Mouse (Mus musculus) macrophage (primary cell): ENCODE measurements around the gene Abhd16b. TPM values are rescaled to one million over a fixed set of nuclear protein-coding genes. Genes with fewer than 3 reads are reported as not detected.
A peak's percentile ranks its signal among the peaks of the same experiment; 100 is the strongest.

Experiments
- H3K27ac ChIP-seq: fragments of 350-480 bp; formaldehyde crosslinking; 2 replicates; pipeline ENCODE4 v1.9.0; 2021
- H3K36me3 ChIP-seq: fragments of 350-480 bp; formaldehyde crosslinking; 2 replicates; pipeline ENCODE4 v1.9.0; 2021; ENCODE audit errors: inconsistent target
- H3K4me3 ChIP-seq: fragments of 350-480 bp; formaldehyde crosslinking; 2 replicates; pipeline ENCODE4 v1.9.0; 2021; ENCODE audit errors: inconsistent target
- H3K79me2 ChIP-seq: fragments of 350-480 bp; formaldehyde crosslinking; 2 replicates; pipeline ENCODE4 v1.9.0; 2021; ENCODE audit errors: inconsistent target
- WGBS: methylation state at CpG from one replicate; pipeline ENCODE4 v1.1.7; 2026; ENCODE audit warnings: inconsistent platforms; ENCODE audit not compliant: missing documents; 5-methylcytosine and 5-hydroxymethylcytosine counted together
- polyA plus RNA-seq: library from polyadenylated mRNA; stranded (reverse); fragments of 250-400 nt; gene quantifications from 3 replicates; pipeline ENCODE4 v1.2.4, GENCODE M21; 2018; ENCODE audit warnings: inconsistent platforms

The Abhd16b gene
- polyA plus RNA-seq, 1 experiment from 2014 or later, result not detected

DNA sequence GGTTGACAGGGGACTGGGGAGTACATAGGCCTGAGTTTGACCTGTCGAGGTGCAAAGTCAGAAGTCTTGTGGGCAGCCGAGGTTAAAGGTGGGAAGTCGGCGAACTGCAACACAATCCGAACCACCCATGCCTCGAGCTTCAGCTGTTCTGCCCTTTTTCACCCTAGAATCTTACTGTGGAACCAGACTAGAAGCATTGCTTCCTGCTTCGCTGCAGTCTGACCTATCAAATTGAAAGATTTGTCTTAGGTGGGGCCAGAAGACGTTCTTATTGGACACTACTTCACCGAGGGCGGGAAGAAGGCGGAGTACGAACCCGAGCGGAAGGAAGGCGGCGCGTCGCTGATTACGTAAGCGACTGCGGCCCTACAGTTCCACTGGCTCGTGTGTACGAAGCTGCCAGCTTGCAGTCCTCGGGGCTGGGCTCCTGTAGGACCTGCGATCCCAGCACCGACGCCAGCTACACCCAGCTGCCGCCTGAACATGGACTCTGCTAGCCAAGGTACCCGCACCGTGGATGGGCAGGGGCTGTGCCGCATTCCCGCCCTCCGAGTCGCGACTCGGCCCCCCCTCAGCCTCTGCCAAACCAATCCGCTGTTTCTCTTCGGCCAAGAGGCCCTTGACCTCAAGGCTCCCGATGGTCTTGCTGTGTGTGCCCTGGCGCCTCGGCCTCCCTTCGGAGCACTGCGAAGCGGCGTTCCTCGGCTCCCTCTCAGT, 4.0 kb downstream of the Abhd16b start, which contains the start of gene Tpd52l2:
TSS of gene Tpd52l2 (plus strand) at position 312 of the 717 bp plus-strand sequence.
- H3K4me3 ChIP-seq, result peak within 1 kb of the TSS; percentile 86
- H3K27ac ChIP-seq, result peak within 1 kb of the TSS; percentile 70
- H3K36me3 ChIP-seq, result peaks cover 23% of the 10 kb centered on the region
- peaks cover 41% of the 10 kb centered on the region for H3K79me2 ChIP-seq
- WGBS, result under 1% methylated on average over 46 of the region's 46 CpGs

DNA sequence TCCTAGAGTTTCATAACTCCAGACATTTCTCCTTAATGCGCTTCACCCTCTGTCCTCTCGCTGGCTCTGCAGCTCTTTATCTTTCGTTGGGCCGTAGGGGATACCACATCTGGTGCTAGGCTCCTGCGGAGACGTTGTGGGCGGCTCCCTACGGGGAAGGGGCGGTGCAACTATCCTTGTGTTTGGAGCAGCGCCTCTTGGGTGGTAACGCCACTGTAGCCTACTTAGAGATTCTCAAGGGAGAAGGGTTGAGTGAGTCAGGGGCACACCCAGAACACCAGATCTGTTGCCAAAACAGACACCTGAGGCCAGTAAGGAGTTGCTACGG, 4.5 kb downstream of the Abhd16b start:
- H3K4me3 ChIP-seq, result peak overlapping the region; percentile 86
- 2% methylated on average over 12 of the region's 12 CpGs for WGBS
- H3K79me2 ChIP-seq, result peaks cover 44% of the 10 kb centered on the region
- H3K36me3 ChIP-seq, result peaks cover 28% of the 10 kb centered on the region
- peak overlapping the region; percentile 70 for H3K27ac ChIP-seq

DNA sequence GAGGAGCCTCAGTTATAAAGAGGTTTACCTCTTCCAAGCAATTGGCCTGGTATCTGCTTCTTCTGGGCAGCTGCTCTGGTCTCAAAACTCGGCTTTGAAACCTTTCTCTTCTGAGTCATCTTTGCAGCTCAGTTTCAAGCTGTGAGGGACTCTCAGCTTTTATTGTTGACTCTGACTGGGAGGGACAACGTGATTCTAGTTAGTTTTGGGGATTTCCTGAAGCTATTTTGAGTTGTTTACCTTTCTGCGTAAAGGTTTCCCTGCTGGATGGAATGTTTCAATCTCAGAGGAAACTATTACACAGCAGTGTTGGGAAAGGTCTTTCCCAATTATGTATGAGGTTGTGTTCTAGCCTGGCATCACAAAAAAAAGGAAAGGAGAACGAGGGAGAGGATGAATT, 5.6 kb downstream of the Abhd16b start:
- no peak overlapping the region for H3K27ac ChIP-seq

DNA sequence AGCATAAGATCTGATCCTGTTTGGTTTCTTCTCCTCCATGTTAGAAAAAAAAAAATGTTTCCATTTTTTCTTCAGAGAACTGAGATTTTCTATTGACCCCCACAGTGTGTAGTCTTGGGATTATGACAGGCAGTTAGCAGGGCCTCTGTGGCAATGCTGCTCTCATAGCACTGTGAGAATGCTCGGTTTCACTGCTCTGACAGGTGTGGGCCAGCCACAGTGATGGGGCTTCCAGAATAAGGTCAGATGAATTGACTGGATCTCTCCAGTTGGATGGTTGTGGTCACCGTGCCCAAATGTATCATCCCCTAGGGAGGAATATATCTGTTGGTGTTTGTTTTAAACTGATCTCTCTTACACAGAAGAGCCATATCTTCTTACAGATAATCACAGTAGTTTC, 16.2 kb downstream of the Abhd16b start:
- no peaks in the 10 kb centered on the region for H3K79me2 ChIP-seq
- no peak overlapping the region for H3K4me3 ChIP-seq
- no peak overlapping the region for H3K27ac ChIP-seq
- peaks cover 78% of the 10 kb centered on the region for H3K36me3 ChIP-seq
- WGBS, result 91% methylated on average over 2 of the region's 2 CpGs

More for the DNA sequence above, 5.6 kb downstream of the Abhd16b start:
- Histone ChIP-seq H3K4me3 (no peak overlapping the region), H3K36me3 (peaks cover 39% of the 10 kb centered on the region), H3K79me2 (peaks cover 46% of the 10 kb centered on the region)
- WGBS, result 75% methylated on average over 4 of the region's 4 CpGs

DNA sequence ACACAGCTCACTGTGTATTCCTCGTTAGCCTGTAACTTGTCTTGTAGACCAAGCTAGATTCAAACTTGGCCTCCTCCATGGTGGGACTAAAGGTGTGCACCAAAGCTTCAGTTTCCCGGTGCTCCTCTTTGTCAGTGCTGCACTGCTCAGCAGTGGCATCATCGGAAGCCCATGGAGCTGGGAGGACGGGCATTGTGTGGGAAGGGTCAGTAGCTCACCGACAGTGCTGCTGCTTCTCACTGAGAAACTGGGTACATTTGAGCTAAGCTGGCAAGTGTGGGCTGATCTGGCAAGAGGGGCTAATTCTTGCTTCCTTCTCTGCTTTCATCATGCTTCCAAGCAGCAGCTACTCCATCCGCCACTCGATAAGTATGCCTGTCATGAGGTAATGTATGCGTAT, 18.2 kb downstream of the Abhd16b start:
- Histone ChIP-seq H3K27ac (no peak overlapping the region), H3K79me2 (no peaks in the 10 kb centered on the region), H3K36me3 (peaks cover 85% of the 10 kb centered on the region), H3K4me3 (no peak overlapping the region)
- 90% methylated on average over 7 of the region's 8 CpGs for whole genome bisulfite sequencing

DNA sequence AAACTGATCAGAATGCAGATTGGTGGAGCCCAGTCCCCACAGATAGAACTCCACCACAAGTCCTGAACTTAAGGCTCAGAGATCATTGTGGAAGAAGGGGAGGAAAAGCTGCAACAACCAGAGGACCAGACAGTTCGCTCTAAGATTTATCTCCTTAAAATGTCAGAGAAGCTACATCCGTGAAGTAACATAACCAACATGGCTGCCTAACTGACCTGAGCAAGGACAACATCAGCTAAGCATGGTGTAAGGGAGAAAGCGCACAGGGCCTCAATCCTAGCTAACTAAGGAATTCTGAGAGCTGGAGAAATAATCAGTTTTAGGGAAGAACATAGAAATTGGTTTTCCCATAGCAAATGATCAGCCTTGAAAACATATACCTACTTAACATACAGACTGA, 26.2 kb downstream of the Abhd16b start:
- H3K79me2 ChIP-seq, result peaks cover 35% of the 10 kb centered on the region
- H3K36me3 ChIP-seq, result peaks cover 28% of the 10 kb centered on the region; the same call in 1 of the 2 replicates
- peak overlapping the region; percentile 65 for H3K4me3 ChIP-seq
- WGBS, result 82% methylated on average over 3 of the region's 3 CpGs
- H3K27ac ChIP-seq, result peak overlapping the region; percentile 84

DNA sequence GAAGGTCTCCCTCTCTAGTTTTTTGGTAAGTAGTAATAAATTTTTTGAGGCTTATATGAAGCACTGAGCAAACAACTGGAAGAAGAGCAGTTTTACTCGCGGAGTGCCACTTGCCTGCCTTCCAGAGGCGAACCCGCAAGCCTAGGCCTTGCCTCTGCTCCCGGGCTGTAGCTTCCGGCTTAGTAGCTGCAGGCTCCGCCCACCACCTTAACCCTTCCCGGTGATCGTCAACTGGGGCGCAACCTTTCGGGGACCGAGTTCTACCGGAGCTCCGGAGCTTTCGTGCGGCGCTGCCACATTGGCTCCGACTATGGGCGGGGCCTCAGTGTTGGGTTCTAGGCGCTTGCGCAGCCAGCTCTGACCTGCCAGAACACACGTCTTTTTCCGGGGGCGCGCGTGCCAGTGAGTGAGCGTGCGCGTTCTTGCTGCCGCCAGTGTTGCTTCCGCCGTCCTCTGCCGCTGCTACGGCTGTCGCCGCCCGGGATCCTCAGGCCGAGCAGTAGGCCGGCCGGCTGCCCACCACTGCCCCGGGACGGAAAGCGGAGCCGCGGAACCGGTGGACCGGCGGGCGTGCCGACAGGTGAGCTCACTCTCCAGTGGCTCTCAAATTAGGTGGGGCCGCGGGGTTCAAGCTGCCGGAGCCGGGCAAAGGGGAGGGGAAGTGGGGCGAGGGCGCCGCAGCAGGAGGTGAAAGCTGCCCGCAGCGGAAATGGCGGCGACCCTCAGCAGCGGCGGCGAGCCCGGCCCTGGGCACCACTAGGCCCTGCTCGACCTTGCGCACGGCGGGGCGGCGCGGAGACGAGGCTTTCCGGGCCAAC, 27.3 kb downstream of the Abhd16b start, which contains the start of gene Dnajc5:
TSS of gene Dnajc5 (plus strand) at position 368 of the 818 bp plus-strand sequence.
- WGBS, result 1% methylated on average over 67 of the region's 74 CpGs
- peaks cover 21% of the 10 kb centered on the region; the same call in 1 of the 2 replicates for H3K36me3 ChIP-seq

DNA sequence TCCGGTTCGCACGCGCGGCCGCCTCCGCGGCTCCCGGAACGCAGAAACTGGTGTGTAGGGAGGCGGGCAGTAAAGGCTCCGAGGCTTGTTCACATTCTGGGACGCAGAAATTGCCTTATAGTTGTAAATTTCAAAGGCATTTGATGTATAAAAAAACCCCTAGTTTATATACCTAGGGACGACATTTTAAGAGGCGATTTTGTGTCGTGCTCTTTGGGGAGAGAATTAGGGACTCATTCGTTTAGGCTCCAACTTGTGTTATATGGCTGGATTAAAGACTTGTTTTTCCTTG, 27.9 kb downstream of the Abhd16b start:
- Histone ChIP-seq H3K4me3 (peak overlapping the region; percentile 69), H3K27ac (peak overlapping the region; percentile 40; the same call in 1 of the 2 replicates), H3K36me3 (0 out of 2 replicates have a peak, but pooled peaks cover 16% of the 10 kb centered on the region), H3K79me2 (peaks cover 51% of the 10 kb centered on the region)
- 0% methylated on average over 17 of the region's 17 CpGs for WGBS

More for the DNA sequence above, 27.3 kb downstream of the Abhd16b start, which contains the start of gene Dnajc5:
- Histone ChIP-seq H3K4me3 (peak within 1 kb of the TSS; percentile 69), H3K27ac (peak within 1 kb of the TSS; percentile 84), H3K79me2 (peaks cover 46% of the 10 kb centered on the region)

DNA sequence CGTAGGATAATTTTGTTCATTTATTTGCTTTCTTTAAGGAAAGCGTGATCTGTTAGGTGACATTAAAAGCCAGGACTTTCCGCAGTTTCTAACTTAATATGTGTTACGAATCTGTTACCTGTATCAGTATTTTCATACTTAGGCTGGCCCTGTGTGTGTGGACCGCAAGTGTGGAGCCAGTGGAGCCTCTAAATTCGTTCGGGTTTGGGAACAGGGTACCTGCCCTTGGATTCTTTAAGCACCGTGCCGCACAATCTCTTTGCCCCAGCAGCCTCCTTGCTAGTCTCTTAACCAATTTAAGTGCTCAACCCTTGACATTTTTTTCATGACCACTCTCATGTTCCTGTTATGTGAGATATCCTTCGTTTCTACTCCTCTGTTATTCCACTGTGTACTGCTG, 28.5 kb downstream of the Abhd16b start:
- 55% methylated on average over 10 of the region's 10 CpGs for WGBS
- Histone ChIP-seq H3K27ac (peak overlapping the region; percentile 40; the same call in 1 of the 2 replicates), H3K4me3 (peak overlapping the region; percentile 69), H3K79me2 (peaks cover 58% of the 10 kb centered on the region), H3K36me3 (0 out of 2 replicates have a peak, but pooled peaks cover 10% of the 10 kb centered on the region)

DNA sequence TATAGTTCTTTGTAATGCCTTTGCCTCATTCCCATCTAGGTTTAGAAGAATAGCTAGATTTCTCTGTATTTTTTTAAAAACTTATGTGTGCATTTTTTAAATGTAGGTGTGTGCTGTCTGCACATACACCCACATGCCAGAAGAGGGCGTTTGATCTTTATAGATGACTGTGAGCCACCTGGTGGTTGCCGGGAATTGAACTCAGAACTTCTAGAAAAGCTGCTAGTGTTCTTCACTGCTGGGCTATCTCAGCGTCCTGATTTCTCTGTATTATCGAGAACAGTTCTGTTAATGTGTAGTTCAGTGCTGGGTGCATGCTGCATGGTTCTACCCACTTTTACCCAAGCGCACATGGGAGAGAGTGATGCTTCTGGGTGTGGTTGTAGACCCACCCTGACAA, 29.8 kb downstream of the Abhd16b start:
- H3K27ac ChIP-seq, result no peak overlapping the region
- H3K36me3 ChIP-seq, result no peaks in the 10 kb centered on the region
- 59% methylated on average over 5 of the region's 5 CpGs for WGBS
- peaks cover 71% of the 10 kb centered on the region for H3K79me2 ChIP-seq
- H3K4me3 ChIP-seq, result no peak overlapping the region

DNA sequence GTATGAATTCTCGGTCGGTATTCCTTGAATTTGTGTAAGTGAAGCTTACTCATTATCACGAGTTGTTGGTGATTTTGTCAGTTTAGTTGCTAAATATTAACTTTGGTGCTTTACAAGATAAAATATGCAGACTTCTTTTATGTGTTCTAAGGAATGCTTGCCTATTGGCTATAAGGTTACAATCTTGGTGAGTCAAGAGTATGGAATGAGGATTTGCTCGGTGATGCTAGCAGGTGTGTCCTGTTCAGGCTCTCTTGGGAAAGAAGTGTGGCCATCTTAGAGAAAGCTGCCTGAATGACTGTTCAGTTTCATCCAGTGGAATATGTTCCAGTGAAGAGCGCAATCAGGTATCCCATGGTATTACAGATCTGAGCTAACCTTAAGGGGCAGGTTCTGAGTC, 32.5 kb downstream of the Abhd16b start:
- peaks cover 2% of the 10 kb centered on the region; the same call in 1 of the 2 replicates for H3K36me3 ChIP-seq
- WGBS, result 94% methylated on average over 5 of the region's 5 CpGs
- H3K79me2 ChIP-seq, result peaks cover 98% of the 10 kb centered on the region
- H3K27ac ChIP-seq, result no peak overlapping the region
- no peak overlapping the region for H3K4me3 ChIP-seq

DNA sequence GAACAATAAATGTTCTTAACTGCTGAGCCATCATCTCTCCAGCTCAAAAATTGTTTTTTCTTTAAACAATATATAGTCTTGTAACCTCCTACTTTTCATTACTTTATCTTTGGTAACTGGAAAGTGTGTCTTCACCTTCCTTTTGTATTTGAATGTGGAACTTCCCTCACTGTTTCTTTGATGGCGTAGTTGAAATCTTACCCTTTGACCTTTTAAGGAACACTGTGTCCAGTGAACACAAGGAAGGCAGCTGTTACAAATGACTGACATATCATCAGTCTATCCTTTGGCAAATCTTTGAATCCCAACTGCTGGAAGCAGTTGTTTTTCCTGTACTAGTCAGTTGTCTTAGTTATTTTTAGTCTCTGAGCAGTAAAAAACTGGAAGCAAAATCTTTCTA, 36.1 kb downstream of the Abhd16b start:
- Histone ChIP-seq H3K36me3 (peaks cover 6% of the 10 kb centered on the region; the same call in 1 of the 2 replicates), H3K79me2 (peaks cover 100% of the 10 kb centered on the region), H3K4me3 (no peak overlapping the region), H3K27ac (no peak overlapping the region)
- 100% methylated on average over 1 of the region's 1 CpGs for WGBS

DNA sequence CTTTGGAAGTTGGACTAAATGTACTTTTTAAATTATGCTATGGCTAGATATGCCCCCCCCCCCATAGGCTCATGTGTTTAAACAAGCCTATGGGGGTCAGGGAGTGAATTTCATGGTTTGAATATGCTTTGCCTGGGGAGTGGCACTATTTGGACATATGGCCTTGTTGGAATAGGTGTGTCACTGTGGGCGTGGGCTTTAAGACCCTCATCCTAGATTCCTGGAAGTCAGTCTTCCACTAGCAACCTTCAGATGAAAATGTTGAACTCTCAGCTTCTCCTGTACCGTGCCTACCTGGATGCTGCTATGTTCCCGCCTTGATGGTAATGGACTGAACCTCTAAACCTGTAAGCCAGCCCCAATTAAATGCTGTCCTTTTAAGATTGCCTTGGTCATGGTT, 39.6 kb downstream of the Abhd16b start:
- no peak overlapping the region for H3K4me3 ChIP-seq
- 88% methylated on average over 3 of the region's 3 CpGs for WGBS
- no peak overlapping the region for H3K27ac ChIP-seq
- peaks cover 94% of the 10 kb centered on the region for H3K79me2 ChIP-seq
- peaks cover 6% of the 10 kb centered on the region; the same call in 1 of the 2 replicates for H3K36me3 ChIP-seq

DNA sequence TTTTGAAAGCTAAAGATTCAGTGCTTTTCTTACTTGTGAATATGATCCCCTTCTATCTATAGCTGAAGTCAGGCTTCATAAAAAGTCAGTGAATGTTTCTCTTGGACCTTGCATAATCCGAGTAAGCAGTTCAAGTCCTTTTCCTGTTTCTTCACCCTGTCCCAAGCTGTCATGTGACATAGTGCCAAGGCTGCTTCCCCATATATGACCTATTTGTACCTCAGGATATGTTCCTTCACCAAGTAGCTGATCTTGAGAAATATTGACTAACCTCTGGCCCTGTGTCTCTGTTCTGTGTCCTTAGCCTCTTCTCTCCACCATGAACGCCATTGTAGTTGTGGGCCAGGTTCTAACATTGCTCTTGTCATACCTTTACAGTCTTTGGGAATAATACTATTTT, 43.4 kb downstream of the Abhd16b start:
- no peak overlapping the region for H3K4me3 ChIP-seq
- H3K27ac ChIP-seq, result peak overlapping the region; percentile 79
- peaks cover 94% of the 10 kb centered on the region for H3K79me2 ChIP-seq
- 15% methylated on average over 2 of the region's 2 CpGs for WGBS
- no peaks in the 10 kb centered on the region; the same call in 1 of the 2 replicates for H3K36me3 ChIP-seq
